Mouse (Mus musculus) embryonic stem cell, embryonic (primary cell): ENCODE data around the gene Sar1a.

Source experiments
- CTCF ChIA-PET, 4 experiments: fragments of 300-600 bp in 2 of 4; fragments of 350-600 bp in 2 of 4; sonication (Branson Sonifier 250); formaldehyde crosslinking; loops; one replicate each; lab custom pipeline; 2022; ENCODE audit warnings: inconsistent platforms in 2 of 4; lab: Charles Lee
- POLR2A ChIA-PET, 4 experiments: fragments of 300-600 bp in 2 of 4; fragments of 350-600 bp in 2 of 4; sonication (Branson Sonifier 250); formaldehyde crosslinking; loops; one replicate each; lab custom pipeline; 2022; ENCODE audit warnings: antibody characterized with exemption in 4 of 4, inconsistent platforms in 1 of 4; lab: Charles Lee

The Sar1a gene

DNA sequence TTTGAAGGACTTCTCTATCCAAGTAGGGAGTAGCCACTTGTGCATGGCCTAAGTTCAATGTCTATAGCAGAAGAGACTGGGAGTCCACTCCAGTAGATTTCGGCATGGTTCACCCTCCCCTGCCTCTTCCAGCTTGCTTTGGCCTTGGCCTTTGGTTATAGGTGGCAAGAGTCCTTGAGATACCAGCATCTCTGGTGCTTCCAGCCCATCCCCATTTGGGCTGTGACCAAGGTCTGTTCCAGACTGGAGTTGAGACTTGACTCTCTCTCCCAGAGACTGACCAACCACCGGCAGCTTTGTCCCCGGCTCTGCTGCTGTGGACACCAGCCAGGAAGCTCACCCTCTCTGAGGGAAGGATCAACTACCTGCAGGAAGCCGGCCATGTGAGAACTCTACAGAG lies 58.0 kb downstream of the Sar1a start:
- POLR2A ChIA-PET, result interaction anchor here in 1 of 4 experiments (1.3 kb wide), 1 partner anchor 52 kb away, joined by 3 read pairs; no protein-coding TSS in a partner anchor

DNA sequence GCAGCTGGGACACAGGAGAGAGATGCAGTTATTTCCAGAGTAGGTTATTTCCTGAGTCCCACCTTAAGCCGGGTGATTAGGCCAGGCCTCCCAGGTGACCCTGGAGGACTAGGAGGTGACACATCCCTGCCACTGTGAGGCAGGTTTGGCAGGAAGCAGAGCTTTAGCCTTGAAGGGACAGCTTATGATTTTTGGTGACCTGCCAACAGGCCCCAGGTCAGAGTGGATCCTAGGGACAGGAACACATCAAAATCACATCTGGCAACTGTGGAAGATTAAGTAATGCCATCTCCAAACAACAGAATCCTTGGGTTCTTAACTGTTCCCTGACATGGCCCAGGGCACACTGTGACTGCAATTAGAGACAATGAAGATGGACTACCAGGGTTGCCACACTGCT lies 61.2 kb downstream of the Sar1a start:
- ChIA-PET CTCF (interaction anchor here (0.6 to 2.7 kb wide), 16 partner anchors 9 to 441 kb away, joined by 3 to 7 read pairs (median 4); no protein-coding TSS in a partner anchor), POLR2A (interaction anchor here in 3 of 4 experiments (0.6 to 1.0 kb wide), 6 partner anchors 9 to 122 kb away, joined by 3 to 5 read pairs (median 4); partner anchors contain the start of gene H2afy2 (in 1 of the 3))

More for the DNA sequence above, 58.0 kb downstream of the Sar1a start:
- CTCF ChIA-PET, result interaction anchor here in 1 of 4 experiments (0.8 kb wide), 1 partner anchor 12 kb away, joined by 3 read pairs; no protein-coding TSS in a partner anchor

DNA sequence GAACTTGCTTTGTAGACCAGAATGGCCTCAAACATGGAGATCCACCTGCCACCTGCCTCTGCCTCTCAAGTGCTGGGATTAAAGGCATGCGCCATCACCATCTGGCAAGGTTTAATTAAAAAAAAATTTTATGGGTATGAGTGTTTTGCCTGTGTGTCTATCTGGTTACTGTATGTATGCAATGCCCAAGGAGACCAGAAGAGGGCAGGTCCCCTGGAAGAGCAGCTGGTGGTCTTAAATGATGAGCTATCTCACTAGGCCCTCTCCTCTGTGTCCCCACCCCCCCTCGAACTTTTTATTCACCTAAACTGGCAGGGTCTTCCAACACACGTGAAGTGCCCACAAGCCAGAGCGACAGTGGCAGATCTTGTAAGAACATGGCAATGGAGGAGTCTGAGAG lies 61.8 kb downstream of the Sar1a start:
- POLR2A ChIA-PET, result interaction anchor here in 3 of 4 experiments (0.6 to 1.0 kb wide), 4 partner anchors 8 to 122 kb away, joined by 4 to 5 read pairs (median 4); partner anchors contain the start of gene H2afy2 (in 1 of the 3)
- CTCF ChIA-PET, result interaction anchor here (0.6 to 2.7 kb wide), 21 partner anchors 10 to 441 kb away, joined by 3 to 7 read pairs (median 4); no protein-coding TSS in a partner anchor

DNA sequence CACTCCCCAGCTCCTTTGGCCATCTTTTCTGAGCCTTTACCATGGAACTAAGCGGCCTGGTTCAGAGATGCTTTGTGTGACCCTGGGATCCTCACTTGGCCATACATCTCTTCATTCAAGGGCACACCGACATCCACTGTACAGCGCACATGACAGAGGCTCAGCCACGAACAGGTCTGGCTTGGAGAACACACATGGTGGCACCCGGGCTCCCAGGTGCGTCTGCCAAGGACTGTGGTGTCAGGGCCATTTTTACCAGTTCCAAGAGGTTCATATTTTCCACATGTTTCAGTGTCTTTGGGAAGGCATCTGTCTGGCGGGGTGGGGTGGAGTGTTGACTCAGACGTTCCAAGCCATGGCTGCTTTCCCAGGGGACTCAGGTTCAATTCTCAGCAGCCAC lies 62.2 kb downstream of the Sar1a start:
- POLR2A ChIA-PET, result interaction anchor here in 1 of 4 experiments (0.6 to 1.0 kb wide), 2 partner anchors 9 to 927 kb away, joined by 4 to 6 read pairs; no protein-coding TSS in a partner anchor
- CTCF ChIA-PET, result interaction anchor here in 3 of 4 experiments (0.6 to 2.7 kb wide), 16 partner anchors 9 to 440 kb away, joined by 3 to 7 read pairs (median 4); no protein-coding TSS in a partner anchor
